Mouse (Mus musculus): ENCODE results near the gene Gm8220.
"Not testable (repeated sequence)": the region's sequence is repeated elsewhere in the genome, so short reads cannot be mapped to it uniquely, and the experiment has no call there.

Gm8220 gene

GRCm38 (mm10) chr14:44285280-44285679, at the start of gene Gm8220:
Gene Gm8220 (plus strand): TSS chr14:44285580.
- not testable (repeated sequence) for DNase-seq

- DNase-seq, result no peak
Observed at GRCm38 (mm10) chr14:44248039-44248438, 37.3 kb upstream of the Gm8220 start.

- not testable (repeated sequence) for DNase-seq
Observed at GRCm38 (mm10) chr14:44312049-44312448, 26.7 kb downstream of the Gm8220 start.

- not testable (repeated sequence) for DNase-seq
Observed at GRCm38 (mm10) chr14:44338484-44338883, 53.1 kb downstream of the Gm8220 start, which contains the start of gene Gm5930. Gene Gm5930 (minus strand): TSS chr14:44338584.
